Mouse (Mus musculus): ENCODE measurements around the gene Lamtor2. TPM values are rescaled to one million over a fixed set of nuclear protein-coding genes. Genes with fewer than 3 reads are reported as not detected.
A peak's percentile ranks its signal among the peaks of the same experiment; 100 is the strongest.
"Not testable (repeated sequence)": the region's sequence is repeated elsewhere in the genome, so short reads cannot be mapped to it uniquely, and the experiment has no call there.

The Lamtor2 gene
- polyA plus RNA-seq, 1 experiment, result 126 TPM

- Histone ChIP-seq H3K4me1 (ENCODE audit: control insufficient read depth, insufficient read depth, low read length) (peaks cover 6% of the 10 kb centered on the region), H3K4me3 (replicated peaks; ENCODE audit: control insufficient read depth, low read depth, low read length) (no peak overlapping the region), H3K27ac (ENCODE audit: control insufficient read depth, insufficient read depth, low read depth, low read length, poor library complexity) (no peak overlapping the region)
- TF ChIP-seq POLR2A (IDR thresholded peaks at IDR 0.05; ENCODE audit: borderline replicate concordance, control insufficient read depth, low read depth, low read length) (no peak), CTCF (IDR thresholded peaks at IDR 0.05; ENCODE audit: control insufficient read depth, insufficient read depth, low read length) (no peak)
- 70% methylated on average over 5 of the region's 5 CpGs for WGBS
These were observed 37.4 kb upstream of the Lamtor2 start for GRCm38 (mm10) chr3:88590246-88590645.

GRCm38 (mm10) chr3:88586640-88587039 lies 33.8 kb upstream of the Lamtor2 start:
- 91% methylated on average over 5 of the region's 5 CpGs for WGBS
- TF ChIP-seq POLR2A (IDR thresholded peaks at IDR 0.05; ENCODE audit: borderline replicate concordance, control insufficient read depth, low read depth, low read length) (no peak), CTCF (IDR thresholded peaks at IDR 0.05; ENCODE audit: control insufficient read depth, insufficient read depth, low read length) (no peak)
- no peaks in the 10 kb centered on the region for H3K4me1 ChIP-seq (ENCODE audit: control insufficient read depth, insufficient read depth, low read length)
- no peak overlapping the region for H3K27ac ChIP-seq (ENCODE audit: control insufficient read depth, insufficient read depth, low read depth, low read length, poor library complexity)
- no peak overlapping the region for H3K4me3 ChIP-seq (replicated peaks; ENCODE audit: control insufficient read depth, low read depth, low read length)

DNA sequence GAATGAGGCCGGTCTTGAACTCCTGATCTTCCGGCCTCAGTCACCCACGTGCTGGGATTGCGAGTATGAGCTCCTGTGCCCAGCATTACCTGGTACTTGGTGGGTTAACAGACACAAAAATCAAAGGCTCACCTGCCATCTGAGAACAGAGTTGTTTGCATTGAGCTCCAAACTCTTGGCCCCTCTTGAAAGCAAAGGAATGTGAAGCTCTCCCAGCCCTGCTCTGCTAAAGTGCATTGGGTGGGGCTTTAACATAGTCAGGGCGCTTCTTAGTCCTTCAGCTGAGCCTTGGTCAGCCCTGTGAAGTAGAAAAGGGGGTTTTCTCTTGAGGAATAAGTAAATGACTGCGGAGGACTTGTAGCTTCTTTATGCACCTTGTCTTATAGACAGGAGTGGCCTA lies 32.9 kb upstream of the Lamtor2 start:
- 93% methylated on average over 6 of the region's 6 CpGs for WGBS

GRCm38 (mm10) chr3:88579454-88580117 lies 26.7 kb upstream of the Lamtor2 start:
- Histone ChIP-seq H3K4me3 (replicated peaks; ENCODE audit: control insufficient read depth, low read depth, low read length) (peak overlapping the region; percentile 92), H3K4me1 (ENCODE audit: control insufficient read depth, insufficient read depth, low read length) (peaks cover 1% of the 10 kb centered on the region; the same call in 1 of the 2 replicates), H3K27ac (ENCODE audit: control insufficient read depth, insufficient read depth, low read depth, low read length, poor library complexity) (peak overlapping the region; percentile 61)
- whole genome bisulfite sequencing, result under 1% methylated on average over 34 of the region's 34 CpGs
- no peak for TF ChIP-seq CTCF (IDR thresholded peaks at IDR 0.05; ENCODE audit: control insufficient read depth, insufficient read depth, low read length)
- TF ChIP-seq POLR2A (IDR thresholded peaks at IDR 0.05; ENCODE audit: borderline replicate concordance, control insufficient read depth, low read depth, low read length), result peak; percentile 66; the same call in 1 of the 2 replicates

More for the DNA sequence above, 32.9 kb upstream of the Lamtor2 start:
- no peak overlapping the region for H3K4me3 ChIP-seq (replicated peaks; ENCODE audit: control insufficient read depth, low read depth, low read length)
- H3K27ac ChIP-seq (ENCODE audit: control insufficient read depth, insufficient read depth, low read depth, low read length, poor library complexity), result no peak overlapping the region
- H3K4me1 ChIP-seq (ENCODE audit: control insufficient read depth, insufficient read depth, low read length), result no peaks in the 10 kb centered on the region
- TF ChIP-seq POLR2A (IDR thresholded peaks at IDR 0.05; ENCODE audit: borderline replicate concordance, control insufficient read depth, low read depth, low read length), result no peak
- TF ChIP-seq CTCF (IDR thresholded peaks at IDR 0.05; ENCODE audit: control insufficient read depth, insufficient read depth, low read length), result no peak

GRCm38 (mm10) chr3:88578498-88579424 lies 25.9 kb upstream of the Lamtor2 start:
- no peak for TF ChIP-seq POLR2A (IDR thresholded peaks at IDR 0.05; ENCODE audit: borderline replicate concordance, control insufficient read depth, low read depth, low read length)
- no peak for TF ChIP-seq CTCF (IDR thresholded peaks at IDR 0.05; ENCODE audit: control insufficient read depth, insufficient read depth, low read length)
- Histone ChIP-seq H3K4me1 (ENCODE audit: control insufficient read depth, insufficient read depth, low read length) (peaks cover 1% of the 10 kb centered on the region; the same call in 1 of the 2 replicates), H3K4me3 (replicated peaks; ENCODE audit: control insufficient read depth, low read depth, low read length) (no peak overlapping the region), H3K27ac (ENCODE audit: control insufficient read depth, insufficient read depth, low read depth, low read length, poor library complexity) (no peak overlapping the region)
- WGBS, result 45% methylated on average over 8 of the region's 8 CpGs

GRCm38 (mm10) chr3:88577846-88578245 lies 25.0 kb upstream of the Lamtor2 start:
- not testable (repeated sequence) for H3K27ac ChIP-seq (ENCODE audit: control insufficient read depth, insufficient read depth, low read depth, low read length, poor library complexity); H3K4me3 ChIP-seq (replicated peaks; ENCODE audit: control insufficient read depth, low read depth, low read length); H3K4me1 ChIP-seq (ENCODE audit: control insufficient read depth, insufficient read depth, low read length)
- WGBS, result 86% methylated on average over 5 of the region's 5 CpGs

GRCm38 (mm10) chr3:88575540-88575939 lies 22.7 kb upstream of the Lamtor2 start, which contains the start of gene Ssr2:
TSS of gene Ssr2 (plus strand) at chr3:88575876.
- no peak within 1 kb of the TSS for H3K4me3 ChIP-seq (replicated peaks; ENCODE audit: control insufficient read depth, low read depth, low read length)
- 73% methylated on average over 3 of the region's 3 CpGs for WGBS

DNA sequence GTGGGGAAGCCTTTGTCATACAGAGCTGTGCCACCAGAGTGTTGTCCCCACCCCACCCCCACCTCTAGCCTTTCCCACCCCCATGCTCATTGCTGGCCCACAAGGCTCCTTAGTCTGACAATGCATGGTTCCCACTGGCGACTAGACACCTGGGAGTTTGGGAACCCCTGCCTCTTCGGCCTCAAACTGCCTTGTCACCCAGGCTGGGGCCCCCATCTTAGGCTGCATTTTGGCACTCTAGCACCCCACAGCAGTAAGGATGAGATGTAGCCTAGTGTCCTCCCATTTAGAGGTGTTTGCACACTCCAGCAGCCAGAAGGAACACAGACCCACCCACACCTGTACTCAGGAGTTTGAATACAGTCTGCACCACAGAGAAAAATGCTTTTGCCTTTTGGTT lies 20.9 kb upstream of the Lamtor2 start:
- WGBS, result 73% methylated on average over 2 of the region's 2 CpGs
- TF ChIP-seq CTCF (IDR thresholded peaks at IDR 0.05; ENCODE audit: control insufficient read depth, insufficient read depth, low read length), result no peak
- TF ChIP-seq POLR2A (IDR thresholded peaks at IDR 0.05; ENCODE audit: borderline replicate concordance, control insufficient read depth, low read depth, low read length), result no peak

More at GRCm38 (mm10) chr3:88575540-88575939, 22.7 kb upstream of the Lamtor2 start, which contains the start of gene Ssr2:
- Histone ChIP-seq H3K4me1 (ENCODE audit: control insufficient read depth, insufficient read depth, low read length) (peaks cover 1% of the 10 kb centered on the region; the same call in 1 of the 2 replicates), H3K27ac (ENCODE audit: control insufficient read depth, insufficient read depth, low read depth, low read length, poor library complexity) (no peak within 1 kb of the TSS)
- TF ChIP-seq CTCF (IDR thresholded peaks at IDR 0.05; ENCODE audit: control insufficient read depth, insufficient read depth, low read length) (no peak), POLR2A (IDR thresholded peaks at IDR 0.05; ENCODE audit: borderline replicate concordance, control insufficient read depth, low read depth, low read length) (no peak)

More for the DNA sequence above, 20.9 kb upstream of the Lamtor2 start:
- Histone ChIP-seq H3K4me3 (replicated peaks; ENCODE audit: control insufficient read depth, low read depth, low read length) (no peak overlapping the region), H3K4me1 (ENCODE audit: control insufficient read depth, insufficient read depth, low read length) (peaks cover under 1% of the 10 kb centered on the region; the same call in 1 of the 2 replicates), H3K27ac (ENCODE audit: control insufficient read depth, insufficient read depth, low read depth, low read length, poor library complexity) (no peak overlapping the region)
